Mouse (Mus musculus) C2C12 (cell line): Measurements from ENCODE around the gene Hyal2. TPM values are rescaled to one million over a fixed set of nuclear protein-coding genes. Genes with fewer than 3 reads are reported as not detected.
A peak's percentile ranks its signal among the peaks of the same experiment; 100 is the strongest.

Experiments used
- H3K27me3 ChIP-seq: one replicate; pipeline ENCODE4 v1.6.1; 2011; ENCODE audit not compliant: control insufficient read depth, insufficient read depth, insufficient read length
- H3K36me3 ChIP-seq: one replicate; pipeline ENCODE4 v1.6.1; 2011; ENCODE audit not compliant: control insufficient read depth, insufficient read depth
- H3K4me3 ChIP-seq: one replicate; pipeline ENCODE4 v1.5.1; 2011; ENCODE audit warnings: mild to moderate bottlenecking, control low read depth; ENCODE audit not compliant: poor library complexity, insufficient read depth, severe bottlenecking
- H3K79me2 ChIP-seq: one replicate; pipeline ENCODE4 v1.6.1; 2011; ENCODE audit not compliant: control insufficient read depth, insufficient read depth
- H3K79me3 ChIP-seq: one replicate; pipeline ENCODE4 v1.6.1; 2011; ENCODE audit warnings: low read depth, control low read depth
- H3ac ChIP-seq: one replicate; pipeline ENCODE3; 2011; ENCODE audit warnings: low read depth; ENCODE audit not compliant: control insufficient read depth, insufficient read length
- CEBPB ChIP-seq: IDR thresholded peaks from one replicate; pipeline ENCODE4 v1.6.1; 2011; ENCODE audit warnings: low read depth, mild to moderate bottlenecking, control low read depth, moderate library complexity
- CTCF ChIP-seq: IDR thresholded peaks from one replicate; pipeline ENCODE4 v1.5.1; 2011; ENCODE audit not compliant: control insufficient read depth, insufficient read depth, insufficient read length
- FOSL1 ChIP-seq: IDR thresholded peaks from one replicate; pipeline ENCODE4 v1.8.0; 2011; ENCODE audit warnings: mild to moderate bottlenecking, low read length; ENCODE audit not compliant: poor library complexity, insufficient read depth, severe bottlenecking
- MAX ChIP-seq: IDR thresholded peaks from one replicate; pipeline ENCODE4 v1.6.1; 2011; ENCODE audit warnings: mild to moderate bottlenecking, control low read depth
- MYOD1 ChIP-seq: IDR thresholded peaks from one replicate; pipeline ENCODE4 v1.6.1; 2011; ENCODE audit warnings: low read depth; ENCODE audit not compliant: control insufficient read depth, insufficient read length
- MYOG ChIP-seq: IDR thresholded peaks from one replicate; pipeline ENCODE4 v1.6.1; 2011; ENCODE audit not compliant: control insufficient read depth, insufficient read length; ENCODE audit errors: extremely low read depth
- USF1 ChIP-seq: IDR thresholded peaks from one replicate; pipeline ENCODE4 v1.6.1; 2011; ENCODE audit warnings: low read depth, mild to moderate bottlenecking, control low read depth, moderate library complexity
- polyA plus RNA-seq: library from polyadenylated mRNA; unstranded; fragments of >200 nt; fragmentation: generic; extraction: Trizol; gene quantifications from one replicate; pipeline ENCODE4 v1.2.1, GENCODE M21; 2012; ENCODE audit warnings: missing spikeins

Gene Hyal2
- polyA plus RNA-seq, 1 experiment: 59.7 TPM

DNA sequence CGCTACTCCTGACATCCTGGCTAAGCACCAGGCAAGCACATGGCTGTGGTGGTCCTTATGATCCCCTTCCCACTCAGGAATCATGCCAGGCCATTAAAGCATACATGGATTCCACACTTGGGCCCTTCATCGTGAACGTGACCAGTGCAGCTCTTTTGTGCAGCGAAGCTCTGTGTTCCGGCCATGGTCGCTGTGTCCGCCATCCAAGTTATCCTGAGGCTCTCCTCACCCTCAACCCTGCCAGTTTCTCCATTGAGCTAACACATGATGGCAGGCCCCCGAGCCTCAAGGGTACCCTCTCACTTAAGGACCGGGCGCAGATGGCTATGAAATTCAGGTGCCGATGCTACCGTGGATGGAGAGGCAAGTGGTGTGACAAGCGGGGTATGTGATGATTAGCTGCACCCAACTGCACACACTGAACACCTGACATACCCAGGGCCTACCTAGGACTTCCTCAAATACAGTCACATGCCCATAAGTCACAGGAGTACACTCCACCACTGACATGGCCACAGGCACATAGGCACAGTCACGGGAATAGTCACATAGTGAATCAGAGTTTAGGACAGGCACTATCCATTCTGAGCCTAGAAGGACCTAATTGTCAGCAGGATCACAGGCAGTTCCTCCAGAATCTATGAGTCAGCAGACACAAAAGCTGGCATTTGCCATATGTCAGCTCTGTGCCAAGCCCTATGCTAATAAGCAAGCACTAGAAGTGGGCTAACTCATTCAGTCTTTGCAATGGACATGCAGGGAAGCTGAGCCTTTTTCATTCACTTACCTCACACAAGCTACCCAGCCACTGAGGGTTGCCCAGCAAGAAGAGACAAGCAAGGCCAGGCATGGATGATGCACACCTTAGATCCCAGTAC, 11.5 kb downstream of the Hyal2 start:
- TF ChIP-seq USF1 (no peak), MAX (no peak), MYOG (no peak), FOSL1 (no peak), CTCF (no peak), MYOD1 (no peak), CEBPB (no peak)
- H3K36me3 ChIP-seq: no peaks in the 10 kb centered on the region
- no peaks in the 10 kb centered on the region for H3K27me3 ChIP-seq
- H3K79me3 ChIP-seq: no peaks in the 10 kb centered on the region
- H3K79me2 ChIP-seq: peaks cover 10% of the 10 kb centered on the region
- H3ac ChIP-seq: no peak overlapping the region
- H3K4me3 ChIP-seq: no peak overlapping the region

DNA sequence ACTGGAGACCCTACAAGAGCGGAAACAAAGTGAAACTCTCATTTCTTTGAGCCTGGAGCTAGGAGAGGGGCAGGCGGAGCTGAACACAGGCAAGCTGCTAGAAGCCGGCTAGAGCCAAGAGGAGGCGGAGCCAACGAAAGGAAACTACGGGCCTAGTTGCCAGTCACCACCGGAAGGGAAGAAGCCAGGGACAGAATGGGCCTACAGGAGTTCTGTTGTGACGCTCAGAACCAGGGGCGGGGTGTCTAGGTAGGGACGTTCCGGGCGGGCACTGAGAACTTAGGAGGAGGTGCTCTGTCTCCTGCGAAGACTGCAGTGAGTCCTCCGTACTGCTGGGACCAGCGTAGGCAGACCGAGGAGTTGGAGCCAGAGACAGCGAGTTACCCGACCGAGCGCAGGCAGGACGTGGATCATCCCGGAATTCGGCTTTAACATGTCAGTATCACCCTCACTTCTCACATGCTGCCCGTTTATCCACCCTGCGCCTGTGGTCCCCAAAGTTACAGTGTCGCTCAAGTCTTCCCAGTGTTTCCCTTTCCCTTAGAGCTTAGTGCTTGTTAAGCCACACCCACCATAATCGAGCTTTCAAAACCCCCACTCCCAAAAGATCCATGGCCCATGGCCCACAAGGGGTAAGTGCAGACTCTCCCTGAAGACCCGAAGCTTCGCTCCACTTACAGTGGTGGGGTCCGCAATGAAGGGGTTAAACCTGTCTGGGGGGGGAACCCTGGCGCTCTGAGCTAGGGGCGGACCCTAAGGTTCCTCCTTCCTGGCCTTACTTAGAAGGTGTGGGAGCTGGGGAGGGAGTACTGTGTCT, 13.0 kb downstream of the Hyal2 start, which contains the start of gene Hyal3:
Gene Hyal3 (plus strand): TSS at position 318 of the 817 bp plus-strand sequence.
- no peaks in the 10 kb centered on the region for H3K36me3 ChIP-seq
- no peaks in the 10 kb centered on the region for H3K79me3 ChIP-seq
- peak within 1 kb of the TSS; percentile 47 for H3K4me3 ChIP-seq
- TF ChIP-seq FOSL1 (no peak), MYOD1 (no peak), USF1 (no peak), CTCF (no peak), MYOG (no peak), MAX (no peak), CEBPB (no peak)
- no peaks in the 10 kb centered on the region for H3K27me3 ChIP-seq
- peak within 1 kb of the TSS; percentile 64 for H3ac ChIP-seq
- H3K79me2 ChIP-seq: peaks cover 10% of the 10 kb centered on the region

DNA sequence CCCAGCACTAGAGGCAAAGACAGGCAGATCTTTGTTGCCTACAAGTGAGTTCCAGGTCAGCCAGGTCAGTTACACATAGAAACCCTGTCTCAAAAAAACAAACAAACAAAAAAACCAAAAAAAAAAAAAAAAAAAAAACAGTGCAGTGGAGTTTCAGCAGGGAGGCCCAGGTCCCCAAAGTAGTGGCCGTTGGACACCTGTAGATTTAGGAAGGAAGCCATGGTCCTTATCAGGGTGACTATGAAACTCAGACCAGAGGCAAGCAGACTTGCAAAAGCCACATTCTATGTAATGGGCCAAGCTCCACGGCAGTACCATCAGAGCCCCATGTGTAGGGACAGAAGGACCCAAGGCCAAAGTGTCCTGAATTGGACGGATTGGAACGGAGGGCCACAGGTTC, 13.8 kb downstream of the Hyal2 start:
- H3K79me2 ChIP-seq: peaks cover 10% of the 10 kb centered on the region
- peak overlapping the region; percentile 21 for H3K4me3 ChIP-seq
- TF ChIP-seq FOSL1: no peak
- no peak for TF ChIP-seq CEBPB
- TF ChIP-seq MAX: no peak
- TF ChIP-seq MYOD1: no peak
- TF ChIP-seq USF1: no peak
- TF ChIP-seq CTCF: no peak
- TF ChIP-seq MYOG: no peak
- H3K27me3 ChIP-seq: no peaks in the 10 kb centered on the region
- H3ac ChIP-seq: no peak overlapping the region
- no peaks in the 10 kb centered on the region for H3K36me3 ChIP-seq
- H3K79me3 ChIP-seq: no peaks in the 10 kb centered on the region

DNA sequence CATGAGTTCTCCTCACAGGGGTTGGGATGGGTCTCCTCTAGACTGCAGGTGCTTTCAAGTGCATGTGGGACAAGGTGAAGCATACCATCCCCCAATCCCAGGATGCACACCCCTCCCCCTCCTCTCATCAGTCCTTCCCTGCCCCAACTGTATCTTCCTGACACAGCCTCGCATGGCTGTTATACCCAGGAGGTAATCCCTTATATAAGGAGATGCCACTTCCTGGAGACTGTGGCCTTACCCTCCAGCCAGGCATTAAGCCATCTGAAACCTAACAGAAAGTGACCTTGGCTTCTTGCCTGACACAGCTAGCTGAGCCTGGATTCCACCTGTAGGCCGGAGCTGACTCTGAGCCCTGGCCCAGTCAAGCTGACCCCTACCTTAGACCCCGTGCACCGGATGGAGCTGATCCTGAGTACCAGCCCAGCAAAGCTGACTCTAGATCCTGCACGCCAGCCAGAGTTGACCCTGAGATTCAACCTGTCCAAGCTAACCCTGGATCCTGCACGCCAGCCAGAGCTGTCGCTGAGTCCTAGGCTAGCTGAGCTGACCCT, 14.8 kb downstream of the Hyal2 start:
- TF ChIP-seq MYOD1 (no peak), CEBPB (no peak), MYOG (no peak), MAX (no peak), CTCF (no peak), FOSL1 (no peak), USF1 (no peak)
- Histone ChIP-seq H3K4me3 (no peak overlapping the region), H3ac (no peak overlapping the region), H3K27me3 (no peaks in the 10 kb centered on the region), H3K79me3 (no peaks in the 10 kb centered on the region), H3K36me3 (no peaks in the 10 kb centered on the region), H3K79me2 (peaks cover 10% of the 10 kb centered on the region)

DNA sequence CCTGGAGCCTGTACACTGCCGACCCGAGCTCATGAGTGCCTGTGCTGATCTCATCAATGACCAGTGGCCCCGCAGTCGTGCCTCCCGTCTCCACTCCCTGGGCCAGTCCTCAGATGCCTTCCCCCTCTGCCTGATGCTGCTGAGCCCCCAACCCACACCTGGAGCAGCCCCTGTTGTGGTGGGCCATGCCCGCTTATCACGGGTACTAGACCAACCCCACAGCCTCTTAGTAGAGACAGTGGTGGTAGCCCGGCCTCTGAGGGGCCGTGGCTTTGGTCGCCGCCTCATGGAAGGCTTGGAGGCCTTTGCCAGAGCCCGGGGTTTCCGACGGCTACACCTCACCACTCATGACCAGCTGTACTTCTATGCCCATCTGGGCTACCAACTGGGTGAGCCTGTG, 15.4 kb downstream of the Hyal2 start:
- TF ChIP-seq USF1 (no peak), MYOD1 (no peak), MYOG (no peak), CEBPB (no peak), CTCF (no peak), FOSL1 (no peak), MAX (no peak)
- peaks cover 2% of the 10 kb centered on the region for H3K79me3 ChIP-seq
- no peaks in the 10 kb centered on the region for H3K36me3 ChIP-seq
- no peaks in the 10 kb centered on the region for H3K27me3 ChIP-seq
- no peak overlapping the region for H3ac ChIP-seq
- H3K4me3 ChIP-seq: no peak overlapping the region
- H3K79me2 ChIP-seq: peaks cover 16% of the 10 kb centered on the region
